Mouse (Mus musculus) hindbrain, embryonic 10.5 days (tissue): Measurements from ENCODE around the gene Fbxl2. TPM values are rescaled to one million over a fixed set of nuclear protein-coding genes. Genes with fewer than 3 reads are reported as not detected.

Experiments
- DNase-seq: peaks from one replicate; pipeline ENCODE4 v3.0.0-alpha.2; 2017; ENCODE audit warnings: low spot score
- H3K27ac ChIP-seq: fragments of 300-500 bp; sonication (generic); 2 replicates; pipeline ENCODE4 v1.5.1; 2016; ENCODE audit warnings: mild to moderate bottlenecking, moderate library complexity
- H3K27me3 ChIP-seq: fragments of 300-500 bp; sonication (generic); 2 replicates; pipeline ENCODE4 v1.6.1; 2016; ENCODE audit warnings: mild to moderate bottlenecking; ENCODE audit not compliant: poor library complexity, insufficient read depth, severe bottlenecking
- H3K36me3 ChIP-seq: fragments of 300-500 bp; sonication (generic); 2 replicates; pipeline ENCODE4 v1.6.1; 2016; ENCODE audit warnings: mild to moderate bottlenecking, moderate library complexity
- H3K4me1 ChIP-seq: fragments of 300-500 bp; sonication (generic); replicated peaks from 2 replicates; pipeline ENCODE4 v1.6.1; 2016; ENCODE audit warnings: mild to moderate bottlenecking
- H3K4me3 ChIP-seq: fragments of 300-500 bp; sonication (generic); 2 replicates; pipeline ENCODE4 v1.5.1; 2016; ENCODE audit warnings: mild to moderate bottlenecking, moderate library complexity
- H3K9me3 ChIP-seq: fragments of 300-500 bp; sonication (generic); 2 replicates; pipeline ENCODE4 v1.6.1; 2016; ENCODE audit warnings: mild to moderate bottlenecking, moderate library complexity
- WGBS: fragments of 180-500 bp; shearing (Covaris S2); methylation state at CpG from one replicate; pipeline ENCODE4 v1.1.7; 2016; 5-methylcytosine and 5-hydroxymethylcytosine counted together
- polyA plus RNA-seq: library from polyadenylated mRNA; unstranded; fragments of >200 nt; fragmentation: Nextera tagmentation; extraction: Ambion mirVana; gene quantifications from 2 replicates; pipeline ENCODE4 v1.2.1, GENCODE M21; 2016

Gene Fbxl2
- polyA plus RNA-seq, 1 experiment from 2014 or later, result 8.8 TPM

DNA sequence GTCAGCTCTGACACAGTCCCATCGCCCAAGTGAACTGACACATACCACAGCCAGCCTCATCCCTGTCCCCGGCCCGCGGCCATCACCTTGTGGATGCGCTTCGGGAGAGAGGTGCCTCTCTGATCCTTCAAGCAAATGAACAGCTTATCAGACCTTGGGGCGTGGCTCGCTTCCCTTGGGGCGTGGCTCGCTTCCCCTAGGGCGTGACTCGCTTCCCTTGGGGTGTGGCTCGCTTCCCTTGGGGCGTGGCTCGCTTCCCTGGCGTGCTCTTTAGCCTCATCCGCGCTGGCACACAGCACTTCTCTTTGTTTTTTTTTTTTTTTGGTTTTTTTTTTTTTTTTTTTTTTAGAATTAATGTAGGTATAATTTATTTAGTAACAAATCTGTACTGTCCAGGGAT is 34.8 kb downstream of the Fbxl2 start:
- H3K9me3 ChIP-seq, result no peaks in the 10 kb centered on the region; the same call in 1 of the 2 replicates
- 63% methylated on average over 18 of the region's 18 CpGs for WGBS
- 0 out of 2 replicates have a peak, but pooled peaks cover 7% of the 10 kb centered on the region for H3K4me1 ChIP-seq
- no peak for DNase-seq
- H3K36me3 ChIP-seq, result peaks cover 14% of the 10 kb centered on the region
- H3K27me3 ChIP-seq, result no peaks in the 10 kb centered on the region
- H3K4me3 ChIP-seq, result no peak overlapping the region
- no peak overlapping the region for H3K27ac ChIP-seq

DNA sequence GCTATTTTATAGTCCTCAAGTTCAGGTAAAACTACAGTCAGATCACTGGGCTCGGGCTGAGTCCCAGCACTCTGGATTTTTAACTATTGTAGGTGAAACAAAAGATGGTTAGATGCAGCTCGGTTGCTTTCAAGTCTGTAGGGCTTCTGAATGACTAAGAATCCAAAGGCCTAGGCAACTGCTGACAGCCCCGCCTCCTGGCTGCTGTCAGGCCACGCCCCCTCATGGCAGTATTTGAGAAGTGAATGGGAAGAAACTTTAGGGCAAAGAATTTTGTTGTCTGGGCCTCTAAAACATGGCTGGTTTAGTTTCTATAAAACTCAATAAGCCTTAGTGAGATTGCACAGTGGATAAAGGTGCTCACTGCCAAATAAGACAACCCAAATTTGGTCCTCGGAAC is 36.5 kb downstream of the Fbxl2 start:
- Histone ChIP-seq H3K4me3 (no peak overlapping the region), H3K4me1 (0 out of 2 replicates have a peak, but pooled peaks cover 7% of the 10 kb centered on the region), H3K9me3 (no peaks in the 10 kb centered on the region; the same call in 1 of the 2 replicates), H3K27ac (no peak overlapping the region), H3K27me3 (no peaks in the 10 kb centered on the region), H3K36me3 (peaks cover 11% of the 10 kb centered on the region; the same call in 1 of the 2 replicates)
- DNase-seq, result no peak
- 36% methylated on average over 5 of the region's 5 CpGs for WGBS

DNA sequence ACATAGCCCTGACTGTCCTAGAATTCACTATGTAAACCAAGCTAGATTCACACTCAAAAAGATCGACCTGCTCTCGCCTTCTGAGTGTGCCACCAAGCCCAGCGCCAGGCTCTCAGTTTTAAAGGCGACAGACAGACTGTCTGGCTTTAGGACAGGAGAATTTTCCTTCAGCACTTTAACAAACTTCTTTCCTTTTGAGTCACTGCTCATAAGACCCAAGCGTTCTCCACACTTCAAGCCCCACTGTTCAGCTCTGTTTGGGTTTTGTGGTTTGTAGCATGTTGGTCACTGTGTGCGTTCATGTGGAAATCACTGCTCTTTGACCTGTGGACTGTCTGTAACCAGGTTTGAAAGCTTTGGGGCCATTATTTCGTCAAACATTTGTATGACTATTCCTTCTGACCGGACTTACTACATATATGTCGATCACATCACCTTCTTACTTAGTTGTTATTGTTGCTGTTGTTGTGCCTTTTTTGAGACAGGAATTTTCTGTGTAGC is 38.1 kb downstream of the Fbxl2 start:
- Histone ChIP-seq H3K27ac (no peak overlapping the region), H3K27me3 (no peaks in the 10 kb centered on the region), H3K4me3 (no peak overlapping the region), H3K4me1 (0 out of 2 replicates have a peak, but pooled peaks cover 7% of the 10 kb centered on the region), H3K36me3 (peaks cover 5% of the 10 kb centered on the region), H3K9me3 (no peaks in the 10 kb centered on the region; the same call in 1 of the 2 replicates)
- no peak for DNase-seq
- 91% methylated on average over 9 of the region's 9 CpGs for WGBS

DNA sequence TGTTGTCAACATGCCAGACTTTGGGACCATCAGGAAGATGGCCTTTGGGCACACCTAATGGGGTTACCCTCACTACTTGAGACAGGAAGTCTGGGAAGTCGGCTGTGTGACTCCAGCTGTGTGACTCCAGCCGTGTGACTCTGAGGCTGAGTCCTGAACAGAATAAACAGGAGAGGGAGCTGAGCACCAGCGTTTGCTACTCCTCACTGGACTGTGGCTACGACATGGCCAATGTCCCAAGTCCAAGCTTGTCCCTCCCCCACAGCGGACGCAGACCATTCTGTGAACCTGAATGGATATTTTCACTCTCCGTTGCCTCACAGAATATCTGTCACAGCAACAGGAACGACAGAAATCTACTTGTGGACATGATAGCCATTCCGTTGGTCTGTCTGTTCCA is 39.2 kb downstream of the Fbxl2 start:
- no peaks in the 10 kb centered on the region for H3K9me3 ChIP-seq
- H3K27me3 ChIP-seq, result no peaks in the 10 kb centered on the region
- WGBS, result 76% methylated on average over 9 of the region's 9 CpGs
- H3K4me3 ChIP-seq, result no peak overlapping the region
- peaks cover 8% of the 10 kb centered on the region for H3K36me3 ChIP-seq
- no peak overlapping the region for H3K27ac ChIP-seq
- DNase-seq, result no peak
- 0 out of 2 replicates have a peak, but pooled peaks cover 7% of the 10 kb centered on the region for H3K4me1 ChIP-seq

DNA sequence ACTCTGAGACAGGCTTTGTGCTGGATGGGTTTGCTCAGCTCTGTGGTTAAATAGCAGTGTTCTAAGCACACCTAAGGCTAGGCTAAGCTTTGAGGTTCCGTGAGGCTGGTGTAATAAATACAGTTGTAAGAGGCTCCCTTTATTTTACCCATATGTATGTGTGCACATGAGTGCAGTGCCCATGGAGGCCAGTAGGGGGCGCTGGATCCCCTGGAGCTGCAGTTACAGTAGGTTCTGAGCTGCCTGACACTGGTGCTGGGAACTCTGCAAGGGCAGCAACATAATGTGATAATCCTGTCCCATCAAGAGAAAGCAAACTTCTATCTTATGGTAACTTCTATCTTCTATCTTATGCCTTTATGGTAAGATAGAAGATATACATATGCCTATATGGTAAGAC is 47.7 kb downstream of the Fbxl2 start:
- Histone ChIP-seq H3K36me3 (peaks cover 26% of the 10 kb centered on the region), H3K27me3 (no peaks in the 10 kb centered on the region), H3K9me3 (peaks cover 6% of the 10 kb centered on the region; the same call in 1 of the 2 replicates), H3K4me3 (no peak overlapping the region), H3K27ac (no peak overlapping the region), H3K4me1 (no peaks in the 10 kb centered on the region)
- WGBS, result 61% methylated on average over 2 of the region's 2 CpGs
- DNase-seq, result no peak

DNA sequence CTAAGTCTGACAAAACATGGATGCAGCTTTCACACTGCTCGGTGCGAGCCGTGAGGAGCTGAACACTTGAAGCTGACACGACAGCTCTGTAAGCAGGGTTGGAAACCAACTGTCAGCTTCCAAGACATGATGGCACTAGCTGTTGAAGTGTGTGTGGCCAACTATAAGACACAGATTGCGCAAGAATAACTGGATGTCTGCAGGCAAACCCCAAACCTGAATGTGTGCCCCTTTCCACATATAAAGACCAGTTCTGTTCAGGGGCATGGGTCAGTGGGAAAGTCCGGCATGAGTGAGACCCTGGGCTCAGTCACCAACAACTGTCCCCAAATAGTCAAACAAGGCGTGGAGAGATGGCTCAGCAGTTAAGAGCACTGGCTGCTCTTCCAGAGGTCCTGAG is 53.2 kb downstream of the Fbxl2 start:
- H3K4me1 ChIP-seq, result no peaks in the 10 kb centered on the region
- DNase-seq, result no peak
- WGBS, result 89% methylated on average over 7 of the region's 7 CpGs
- no peaks in the 10 kb centered on the region for H3K9me3 ChIP-seq
- H3K4me3 ChIP-seq, result no peak overlapping the region
- no peaks in the 10 kb centered on the region for H3K36me3 ChIP-seq
- H3K27ac ChIP-seq, result no peak overlapping the region
- no peaks in the 10 kb centered on the region for H3K27me3 ChIP-seq

DNA sequence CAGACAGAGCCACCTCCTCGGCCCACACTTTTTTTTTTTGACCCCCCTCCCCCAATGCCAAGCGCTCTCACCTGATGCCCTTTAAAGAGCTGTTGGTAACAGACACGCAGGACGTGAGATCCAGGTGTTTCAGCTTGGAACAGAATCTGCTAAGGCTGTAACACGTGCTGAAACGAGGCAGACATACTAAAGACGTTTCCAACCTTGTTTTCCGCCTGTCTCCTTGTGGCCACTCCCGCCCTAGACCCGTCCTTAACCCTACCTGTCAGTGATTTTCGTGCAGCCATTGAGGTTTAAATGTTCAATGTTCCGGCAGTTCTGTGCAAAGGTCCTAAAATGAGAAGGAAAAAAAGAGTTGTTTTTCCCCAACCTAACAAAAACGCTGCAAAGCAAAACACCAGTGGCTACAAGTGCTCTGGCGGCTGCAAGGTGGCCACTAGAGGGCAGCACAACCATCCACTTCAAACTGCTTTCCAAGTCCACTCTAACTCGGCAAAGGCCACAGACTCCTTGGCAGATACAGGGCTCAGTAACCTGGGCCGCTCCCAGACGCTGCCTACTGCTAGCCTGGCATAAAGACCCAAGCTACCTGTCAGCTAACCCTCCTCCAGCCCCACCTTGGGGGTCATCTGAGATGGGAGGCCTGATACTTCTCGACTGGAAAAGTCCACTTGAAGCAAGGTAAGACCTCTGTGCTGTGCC is 55.3 kb downstream of the Fbxl2 start:
- H3K4me1 ChIP-seq, result 0 out of 2 replicates have a peak, but pooled peaks cover 3% of the 10 kb centered on the region
- H3K27ac ChIP-seq, result no peak overlapping the region
- no peaks in the 10 kb centered on the region for H3K9me3 ChIP-seq
- WGBS, result 31% methylated on average over 18 of the region's 18 CpGs
- no peaks in the 10 kb centered on the region for H3K36me3 ChIP-seq
- H3K27me3 ChIP-seq, result no peaks in the 10 kb centered on the region
- peak; percentile 86 for DNase-seq
- peak overlapping the region; percentile 2; the same call in 1 of the 2 replicates for H3K4me3 ChIP-seq

DNA sequence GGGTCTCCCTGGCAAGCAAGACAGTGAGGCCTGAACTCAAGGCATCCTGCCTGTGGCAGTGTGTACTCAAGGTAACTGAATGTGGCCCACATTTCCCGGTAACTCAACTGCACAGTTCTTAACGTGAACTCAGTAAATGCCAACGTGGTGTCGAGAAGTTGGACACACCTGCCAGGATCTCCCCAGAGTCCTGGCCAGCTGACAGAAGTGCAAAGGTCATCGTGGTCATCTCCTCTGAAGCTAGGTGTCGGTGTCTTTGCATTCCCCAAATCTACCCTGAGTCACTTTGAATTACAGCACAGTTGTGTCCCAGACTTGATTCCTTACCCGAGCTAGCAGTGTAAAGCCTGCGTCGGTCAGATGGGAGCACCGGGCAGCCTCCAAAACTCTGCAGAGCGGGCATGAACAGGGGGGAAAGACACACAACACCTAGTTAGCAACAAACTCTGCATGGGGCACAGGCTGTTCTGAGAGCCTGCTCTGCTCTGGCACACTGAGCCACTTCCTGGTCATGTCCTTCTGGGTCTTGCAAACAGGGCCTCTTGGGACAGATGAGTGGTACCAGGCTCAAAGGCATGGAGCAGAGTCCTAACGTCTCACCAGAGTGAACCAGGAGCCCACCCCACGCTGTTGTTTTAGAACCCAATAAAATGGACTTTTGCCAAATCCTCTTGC is 60.9 kb downstream of the Fbxl2 start:
- WGBS, result 87% methylated on average over 13 of the region's 13 CpGs
- no peak for DNase-seq
- H3K27me3 ChIP-seq, result no peaks in the 10 kb centered on the region

DNA sequence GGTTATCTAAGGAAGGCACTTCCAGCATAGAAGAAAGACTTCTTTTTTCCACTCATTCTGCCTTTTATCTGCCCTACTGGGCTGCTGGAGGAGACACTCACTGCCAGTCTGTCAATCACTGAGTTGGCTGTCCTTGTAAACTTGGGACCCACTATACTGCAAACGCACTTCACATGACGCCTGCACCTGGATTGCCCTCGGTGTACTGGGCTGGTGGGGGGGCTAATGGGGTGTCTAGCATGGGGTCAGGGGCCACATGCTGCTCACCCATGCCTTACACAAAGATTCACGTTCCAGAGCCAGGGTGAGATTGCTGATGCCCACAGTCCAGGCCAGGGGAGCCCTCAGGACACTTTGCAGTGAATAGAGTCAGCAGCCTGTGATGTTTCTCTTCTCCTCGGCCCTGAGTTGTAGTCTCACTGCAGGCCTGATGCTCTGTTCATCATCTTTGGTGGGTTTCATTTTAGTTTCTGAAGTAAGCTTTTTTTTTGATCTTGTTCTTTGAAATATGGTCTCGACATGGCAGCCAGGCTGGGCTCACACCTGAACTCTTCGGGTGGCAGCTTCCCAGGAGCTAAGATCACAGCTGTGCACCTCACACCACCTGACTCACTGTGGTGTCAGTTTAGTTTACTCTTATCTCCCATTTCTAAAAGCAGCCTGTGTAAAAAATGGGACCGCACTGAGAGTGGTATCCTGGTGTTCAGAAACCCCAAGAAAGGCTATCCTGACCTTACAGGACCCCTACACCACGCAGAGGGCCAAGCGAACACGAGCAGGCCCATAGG is 62.9 kb downstream of the Fbxl2 start:
- no peak for DNase-seq
- H3K4me1 ChIP-seq, result peaks cover 8% of the 10 kb centered on the region; the same call in 1 of the 2 replicates
- no peaks in the 10 kb centered on the region for H3K27me3 ChIP-seq
- H3K9me3 ChIP-seq, result no peaks in the 10 kb centered on the region
- 88% methylated on average over 11 of the region's 11 CpGs for WGBS
- no peak overlapping the region for H3K4me3 ChIP-seq
- H3K36me3 ChIP-seq, result peaks cover 25% of the 10 kb centered on the region
- H3K27ac ChIP-seq, result no peak overlapping the region

More for the DNA sequence above, 60.9 kb downstream of the Fbxl2 start:
- H3K27ac ChIP-seq, result no peak overlapping the region
- peaks cover 8% of the 10 kb centered on the region; the same call in 1 of the 2 replicates for H3K4me1 ChIP-seq
- H3K4me3 ChIP-seq, result no peak overlapping the region
- 0 out of 2 replicates have a peak, but pooled peaks cover 6% of the 10 kb centered on the region for H3K36me3 ChIP-seq
- H3K9me3 ChIP-seq, result no peaks in the 10 kb centered on the region

DNA sequence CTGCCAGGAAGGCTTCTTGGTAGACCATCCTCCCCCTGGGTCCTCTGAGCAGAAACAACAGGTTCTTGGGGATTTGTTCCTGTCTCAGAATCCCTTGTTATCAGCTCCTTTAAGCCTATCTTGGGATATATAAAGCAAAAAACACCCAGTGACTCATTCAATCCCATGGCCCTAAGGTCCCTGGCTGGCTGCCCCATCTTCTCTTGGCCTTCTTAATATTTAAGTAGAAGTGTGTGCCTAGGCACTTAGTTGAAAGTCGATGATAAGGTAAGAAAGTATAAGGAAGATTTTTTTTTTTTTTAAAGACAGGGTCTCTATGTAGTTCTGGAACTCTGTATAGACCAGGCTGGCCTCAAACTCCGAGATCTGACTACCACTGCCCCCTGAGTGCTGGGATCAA is 63.5 kb downstream of the Fbxl2 start:
- no peak for DNase-seq
- WGBS, result 86% methylated on average over 2 of the region's 2 CpGs
- Histone ChIP-seq H3K27ac (no peak overlapping the region), H3K36me3 (peaks cover 32% of the 10 kb centered on the region), H3K4me3 (no peak overlapping the region), H3K27me3 (no peaks in the 10 kb centered on the region), H3K9me3 (no peaks in the 10 kb centered on the region), H3K4me1 (peaks cover 8% of the 10 kb centered on the region; the same call in 1 of the 2 replicates)

DNA sequence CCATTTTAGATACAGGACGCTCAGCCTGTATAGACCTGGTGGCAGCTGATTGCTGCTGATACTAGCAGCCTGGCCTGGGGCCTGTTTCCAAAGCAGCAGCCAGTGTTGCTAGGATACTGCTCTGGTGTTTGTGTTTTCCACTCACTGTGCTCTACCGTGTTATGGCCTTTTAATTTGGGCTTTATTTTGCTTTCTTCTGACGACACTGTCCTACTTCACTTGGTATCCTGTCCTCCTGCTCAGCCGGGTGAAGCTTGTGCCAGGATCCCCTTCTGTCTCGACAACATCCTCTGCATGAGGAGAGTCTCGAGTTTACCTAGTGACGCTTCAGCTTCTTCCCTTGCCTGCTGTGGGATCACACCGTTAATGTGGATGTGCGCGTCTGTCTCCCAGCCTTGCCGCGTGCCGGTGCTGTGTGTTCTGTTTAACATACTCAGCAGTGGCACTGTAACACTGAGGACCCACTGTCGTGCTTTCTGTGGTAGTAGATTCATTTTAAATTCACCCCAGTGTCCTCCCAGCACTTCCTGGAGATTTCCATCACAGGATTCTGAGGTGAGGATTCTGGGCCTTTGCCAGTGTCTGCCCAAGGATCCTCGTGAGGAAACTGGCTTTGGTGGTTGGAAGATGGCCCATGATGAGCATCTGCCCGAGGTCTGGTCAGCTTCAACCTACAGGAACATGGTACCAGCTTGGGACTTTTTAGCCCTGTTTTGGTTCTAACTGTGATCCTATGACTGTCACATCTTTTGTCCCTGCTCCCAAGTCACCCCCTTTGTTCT is 64.7 kb downstream of the Fbxl2 start:
- Histone ChIP-seq H3K27ac (0 out of 2 replicates have a peak overlapping the region, but pooled peaks have one; percentile 0), H3K4me1 (peaks cover 7% of the 10 kb centered on the region; the same call in 1 of the 2 replicates), H3K27me3 (no peaks in the 10 kb centered on the region), H3K9me3 (no peaks in the 10 kb centered on the region), H3K4me3 (no peak overlapping the region), H3K36me3 (peaks cover 43% of the 10 kb centered on the region)
- DNase-seq, result no peak
- 74% methylated on average over 16 of the region's 16 CpGs for WGBS

DNA sequence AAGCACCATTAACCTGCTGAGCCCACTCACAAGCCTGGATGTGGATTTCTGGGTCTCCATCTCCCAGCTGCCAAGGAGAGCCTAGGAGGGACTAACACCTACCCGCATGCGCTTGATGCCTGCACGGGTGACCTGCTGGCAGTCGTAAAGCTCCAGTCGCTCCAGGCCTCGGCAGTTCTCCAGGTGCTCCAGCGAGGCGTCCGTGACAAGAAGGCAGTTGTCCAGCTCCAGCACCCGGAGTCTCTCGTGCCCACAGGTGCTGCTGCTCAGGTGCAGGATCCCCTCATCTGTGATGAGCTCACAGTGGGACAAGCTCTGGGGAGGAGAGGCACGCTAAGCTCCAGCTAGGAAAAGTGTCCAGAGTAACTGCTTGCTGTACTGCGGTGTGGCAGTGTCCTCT is 66.6 kb downstream of the Fbxl2 start:
- WGBS, result 95% methylated on average over 13 of the region's 13 CpGs
- Histone ChIP-seq H3K4me1 (peaks cover 5% of the 10 kb centered on the region; the same call in 1 of the 2 replicates), H3K36me3 (peaks cover 60% of the 10 kb centered on the region)

More for the DNA sequence above, 66.6 kb downstream of the Fbxl2 start:
- DNase-seq, result no peak
- Histone ChIP-seq H3K27ac (no peak overlapping the region), H3K4me3 (no peak overlapping the region), H3K27me3 (no peaks in the 10 kb centered on the region), H3K9me3 (no peaks in the 10 kb centered on the region)
